Mouse (Mus musculus) right cerebral cortex, postnatal 25 days (tissue): ENCODE measurements around the gene Kir3dl2.
"Not testable (repeated sequence)": the region's sequence is repeated elsewhere in the genome, so short reads cannot be mapped to it uniquely, and the experiment has no call there.

ENCODE experiments used
- DNase-seq: peaks from one replicate; pipeline ENCODE4 v3.0.0; 2022

Kir3dl2 gene

DNA sequence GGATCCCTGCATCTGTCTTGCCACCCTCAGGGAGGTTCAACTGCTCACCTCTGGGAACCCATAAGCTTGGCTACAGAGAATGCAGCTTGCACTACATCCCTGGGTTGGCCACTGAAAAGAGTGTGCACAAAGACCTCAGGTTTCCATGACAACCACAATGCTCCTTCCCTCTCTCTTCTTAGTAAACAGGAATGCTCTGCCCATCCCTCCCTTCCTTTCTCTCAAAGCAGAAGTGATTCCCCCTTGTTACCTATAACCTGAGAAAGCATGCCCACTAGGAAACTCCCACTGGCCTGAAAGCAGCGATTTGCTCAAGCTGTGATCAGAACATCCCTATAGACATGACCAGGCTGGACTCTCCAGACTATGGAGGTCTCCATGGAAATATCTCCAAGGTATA lies at the start of gene Kir3dl2:
Kir3dl2 (minus strand) TSS at position 101 of the 400 bp plus-strand sequence.
- DNase-seq = not testable (repeated sequence)

GRCm38 (mm10) chrX:136590897-136591257 lies 47.0 kb upstream of the Kir3dl2 start:
- no peak for DNase-seq

DNA sequence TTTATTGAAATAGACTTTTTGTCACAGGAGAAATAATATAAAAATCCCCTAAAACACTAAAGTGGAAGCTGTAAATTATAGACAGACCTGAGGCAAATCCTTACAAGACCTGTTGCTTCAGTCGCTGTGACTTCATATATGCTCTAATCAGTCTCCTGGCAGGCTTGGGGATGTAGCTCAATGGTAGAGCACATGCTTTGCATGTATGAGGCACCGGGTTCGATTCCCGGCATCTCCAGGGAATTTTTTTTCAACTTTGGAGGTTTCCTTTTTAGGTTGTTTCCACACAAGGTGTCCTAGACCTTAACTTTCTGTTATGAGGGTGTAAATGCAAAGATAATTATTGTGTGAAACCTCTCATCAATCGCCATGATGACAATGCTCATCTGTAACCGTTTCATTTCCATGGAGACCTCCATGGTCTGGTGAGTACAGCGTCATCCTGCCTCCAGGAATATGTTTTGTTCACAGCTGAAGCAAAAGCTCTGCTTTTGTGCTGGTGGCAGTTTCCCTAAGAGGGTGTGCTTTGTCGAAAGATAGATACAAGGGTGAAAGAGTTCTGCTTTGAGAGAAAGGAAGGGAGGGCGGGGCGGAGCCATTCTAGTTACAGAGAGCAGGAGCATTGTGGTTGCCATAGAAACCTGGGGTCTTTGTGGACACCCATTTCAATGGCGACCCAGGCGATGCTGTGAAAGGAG lies 46.5 kb upstream of the Kir3dl2 start, which contains the start of gene Tceal3:
Tceal3 (plus strand) TSS at position 644 of the 698 bp plus-strand sequence.
- peak; percentile 58 for DNase-seq

DNA sequence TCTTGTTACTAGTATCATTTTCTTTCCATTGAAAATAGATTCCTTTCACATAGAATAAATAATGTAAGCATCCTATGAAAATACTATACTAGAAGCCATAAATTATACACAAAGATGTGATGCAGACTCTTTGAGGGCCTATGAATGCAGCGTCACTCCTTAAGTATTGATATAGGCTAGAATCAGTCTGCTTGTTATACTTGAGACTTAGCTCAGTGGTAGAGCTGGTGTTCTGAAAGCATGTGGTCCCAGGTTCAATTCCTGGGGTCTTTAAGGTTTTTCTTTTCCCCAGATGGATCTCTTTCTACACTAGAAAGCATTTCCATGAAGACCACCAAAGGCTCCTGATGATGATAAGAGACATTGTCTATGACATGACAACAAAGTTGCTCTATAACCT lies 40.8 kb upstream of the Kir3dl2 start:
- no peak for DNase-seq

DNA sequence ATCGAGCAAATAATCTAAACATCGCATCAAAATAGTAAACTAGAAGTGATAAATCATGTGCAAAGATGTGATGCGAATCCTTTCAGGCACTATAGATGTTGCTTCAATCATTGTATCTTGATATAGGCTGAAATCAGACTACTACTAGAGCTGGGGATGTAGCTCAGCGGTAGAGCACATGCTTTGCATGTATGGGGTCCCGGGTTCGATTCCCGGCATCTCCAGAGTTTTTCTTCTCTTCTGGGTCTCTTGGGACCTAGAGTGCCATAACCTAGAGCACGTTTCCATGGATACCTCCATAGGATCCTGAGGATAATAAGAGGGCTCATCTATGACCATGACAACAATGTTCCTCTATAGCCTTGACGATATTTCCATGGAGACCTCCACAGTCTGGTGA lies 25.2 kb upstream of the Kir3dl2 start:
- not testable (repeated sequence) for DNase-seq

DNA sequence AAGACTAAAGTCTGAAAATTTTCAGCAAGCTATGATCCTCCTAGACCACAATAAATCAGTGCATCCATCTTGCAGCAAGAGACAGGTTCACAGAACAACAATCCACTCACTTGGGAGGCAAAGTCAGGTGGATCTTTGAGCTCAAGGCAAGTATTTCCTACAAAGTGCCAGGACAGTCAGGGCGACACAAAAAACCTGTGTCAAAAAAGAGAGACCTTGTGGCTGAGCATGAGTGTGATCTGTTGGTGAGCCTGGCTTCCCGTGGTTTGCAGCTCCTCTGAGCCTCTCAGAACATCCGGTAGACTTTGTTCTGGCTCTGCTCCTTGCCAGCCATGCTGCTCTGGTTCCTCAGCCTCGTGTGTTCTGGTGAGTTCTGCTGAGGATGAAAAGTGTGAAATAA lies 26.2 kb downstream of the Kir3dl2 start, which contains the start of gene Kir3dl1:
Kir3dl1 (plus strand) TSS at position 301 of the 400 bp plus-strand sequence.
- not testable (repeated sequence) for DNase-seq
